Mouse (Mus musculus): ENCODE measurements around the gene Fbxo39. TPM values are rescaled to one million over a fixed set of nuclear protein-coding genes. Genes with fewer than 3 reads are reported as not detected.
"Not testable (repeated sequence)": the region's sequence is repeated elsewhere in the genome, so short reads cannot be mapped to it uniquely, and the experiment has no call there.

The Fbxo39 gene
- total RNA-seq, 1 experiment from 2014 or later: not detected

- ATAC-seq (replicated peaks in 1 of 2; ENCODE audit: insufficient read depth in 1 of 2, low FRiP score in 2 of 2, low TSS enrichment in 1 of 2, low read depth in 1 of 2, poor library complexity in 2 of 2, severe bottlenecking in 2 of 2): no peak
Observed at GRCm38 (mm10) chr11:72302230-72302629, 12.0 kb upstream of the Fbxo39 start.

GRCm38 (mm10) chr11:72307461-72307860, 6.8 kb upstream of the Fbxo39 start:
- ATAC-seq (replicated peaks in 1 of 2; ENCODE audit: insufficient read depth in 1 of 2, low FRiP score in 2 of 2, low TSS enrichment in 1 of 2, low read depth in 1 of 2, poor library complexity in 2 of 2, severe bottlenecking in 2 of 2): no peak

GRCm38 (mm10) chr11:72308982-72309381, 5.3 kb upstream of the Fbxo39 start:
- ATAC-seq (replicated peaks in 1 of 2; ENCODE audit: insufficient read depth in 1 of 2, low FRiP score in 2 of 2, low TSS enrichment in 1 of 2, low read depth in 1 of 2, poor library complexity in 2 of 2, severe bottlenecking in 2 of 2): no peak

- ATAC-seq (replicated peaks in 1 of 2; ENCODE audit: insufficient read depth in 1 of 2, low FRiP score in 2 of 2, low TSS enrichment in 1 of 2, low read depth in 1 of 2, poor library complexity in 2 of 2, severe bottlenecking in 2 of 2): no peak
Observed at GRCm38 (mm10) chr11:72310491-72310890, 3.8 kb upstream of the Fbxo39 start.

GRCm38 (mm10) chr11:72311355-72312001, 2.8 kb upstream of the Fbxo39 start:
- ATAC-seq (replicated peaks in 1 of 2; ENCODE audit: insufficient read depth in 1 of 2, low FRiP score in 2 of 2, low TSS enrichment in 1 of 2, low read depth in 1 of 2, poor library complexity in 2 of 2, severe bottlenecking in 2 of 2): no peak

- ATAC-seq (replicated peaks in 1 of 2; ENCODE audit: insufficient read depth in 1 of 2, low FRiP score in 2 of 2, low TSS enrichment in 1 of 2, low read depth in 1 of 2, poor library complexity in 2 of 2, severe bottlenecking in 2 of 2): no peak
Observed at GRCm38 (mm10) chr11:72318026-72318425, 3.8 kb downstream of the Fbxo39 start.

GRCm38 (mm10) chr11:72324431-72324830, 10.2 kb downstream of the Fbxo39 start:
- ATAC-seq (replicated peaks in 1 of 2; ENCODE audit: insufficient read depth in 1 of 2, low FRiP score in 2 of 2, low TSS enrichment in 1 of 2, low read depth in 1 of 2, poor library complexity in 2 of 2, severe bottlenecking in 2 of 2): no peak

GRCm38 (mm10) chr11:72325701-72326100, 11.5 kb downstream of the Fbxo39 start:
- no peak for ATAC-seq (replicated peaks in 1 of 2; ENCODE audit: insufficient read depth in 1 of 2, low FRiP score in 2 of 2, low TSS enrichment in 1 of 2, low read depth in 1 of 2, poor library complexity in 2 of 2, severe bottlenecking in 2 of 2)

- no peak for ATAC-seq (replicated peaks in 1 of 2; ENCODE audit: insufficient read depth in 1 of 2, low FRiP score in 2 of 2, low TSS enrichment in 1 of 2, low read depth in 1 of 2, poor library complexity in 2 of 2, severe bottlenecking in 2 of 2)
Observed at GRCm38 (mm10) chr11:72332951-72333667, 18.9 kb downstream of the Fbxo39 start.

- ATAC-seq (replicated peaks in 1 of 2; ENCODE audit: insufficient read depth in 1 of 2, low FRiP score in 2 of 2, low TSS enrichment in 1 of 2, low read depth in 1 of 2, poor library complexity in 2 of 2, severe bottlenecking in 2 of 2): no peak
Observed at GRCm38 (mm10) chr11:72334653-72335052, 20.4 kb downstream of the Fbxo39 start.

- no peak for ATAC-seq (replicated peaks in 1 of 2; ENCODE audit: insufficient read depth in 1 of 2, low FRiP score in 2 of 2, low TSS enrichment in 1 of 2, low read depth in 1 of 2, poor library complexity in 2 of 2, severe bottlenecking in 2 of 2)
Observed at GRCm38 (mm10) chr11:72336726-72337125, 22.5 kb downstream of the Fbxo39 start.

- ATAC-seq (replicated peaks in 1 of 2; ENCODE audit: insufficient read depth in 1 of 2, low FRiP score in 2 of 2, low TSS enrichment in 1 of 2, low read depth in 1 of 2, poor library complexity in 2 of 2, severe bottlenecking in 2 of 2): no peak
Observed at GRCm38 (mm10) chr11:72338437-72338871, 24.2 kb downstream of the Fbxo39 start.

GRCm38 (mm10) chr11:72339716-72340115, 25.5 kb downstream of the Fbxo39 start:
- ATAC-seq (replicated peaks in 1 of 2; ENCODE audit: insufficient read depth in 1 of 2, low FRiP score in 2 of 2, low TSS enrichment in 1 of 2, low read depth in 1 of 2, poor library complexity in 2 of 2, severe bottlenecking in 2 of 2): no peak

GRCm38 (mm10) chr11:72342549-72343237, 28.4 kb downstream of the Fbxo39 start:
- peak; percentile 78 to 86; a peak in 3 of 4 replicates for ATAC-seq (replicated peaks in 1 of 2; ENCODE audit: insufficient read depth in 1 of 2, low FRiP score in 2 of 2, low TSS enrichment in 1 of 2, low read depth in 1 of 2, poor library complexity in 2 of 2, severe bottlenecking in 2 of 2)

GRCm38 (mm10) chr11:72343238-72343625, 29.0 kb downstream of the Fbxo39 start:
- not testable (repeated sequence) for ATAC-seq (replicated peaks in 1 of 2; ENCODE audit: insufficient read depth in 1 of 2, low FRiP score in 2 of 2, low TSS enrichment in 1 of 2, low read depth in 1 of 2, poor library complexity in 2 of 2, severe bottlenecking in 2 of 2)

- no peak for ATAC-seq (replicated peaks in 1 of 2; ENCODE audit: insufficient read depth in 1 of 2, low FRiP score in 2 of 2, low TSS enrichment in 1 of 2, low read depth in 1 of 2, poor library complexity in 2 of 2, severe bottlenecking in 2 of 2)
Observed at GRCm38 (mm10) chr11:72343904-72344303, 29.7 kb downstream of the Fbxo39 start.

- no peak for ATAC-seq (replicated peaks in 1 of 2; ENCODE audit: insufficient read depth in 1 of 2, low FRiP score in 2 of 2, low TSS enrichment in 1 of 2, low read depth in 1 of 2, poor library complexity in 2 of 2, severe bottlenecking in 2 of 2)
Observed at GRCm38 (mm10) chr11:72344486-72344885, 30.2 kb downstream of the Fbxo39 start.

GRCm38 (mm10) chr11:72348563-72348962, 34.3 kb downstream of the Fbxo39 start:
- no peak for ATAC-seq (replicated peaks in 1 of 2; ENCODE audit: insufficient read depth in 1 of 2, low FRiP score in 2 of 2, low TSS enrichment in 1 of 2, low read depth in 1 of 2, poor library complexity in 2 of 2, severe bottlenecking in 2 of 2)

Data from hematopoietic stem cell, adult 5-6 weeks (primary cell).